Mouse (Mus musculus) c-Kit-positive CD71-positive TER-119-positive erythroid progenitor cells, embryonic 14.5 days (primary cell): ENCODE measurements around the gene Mmaa.

Experiments used
- DNase-seq: peaks from one replicate; pipeline ENCODE4 v3.0.0-alpha.2; 2013; ENCODE audit warnings: low spot score

Gene Mmaa

DNA sequence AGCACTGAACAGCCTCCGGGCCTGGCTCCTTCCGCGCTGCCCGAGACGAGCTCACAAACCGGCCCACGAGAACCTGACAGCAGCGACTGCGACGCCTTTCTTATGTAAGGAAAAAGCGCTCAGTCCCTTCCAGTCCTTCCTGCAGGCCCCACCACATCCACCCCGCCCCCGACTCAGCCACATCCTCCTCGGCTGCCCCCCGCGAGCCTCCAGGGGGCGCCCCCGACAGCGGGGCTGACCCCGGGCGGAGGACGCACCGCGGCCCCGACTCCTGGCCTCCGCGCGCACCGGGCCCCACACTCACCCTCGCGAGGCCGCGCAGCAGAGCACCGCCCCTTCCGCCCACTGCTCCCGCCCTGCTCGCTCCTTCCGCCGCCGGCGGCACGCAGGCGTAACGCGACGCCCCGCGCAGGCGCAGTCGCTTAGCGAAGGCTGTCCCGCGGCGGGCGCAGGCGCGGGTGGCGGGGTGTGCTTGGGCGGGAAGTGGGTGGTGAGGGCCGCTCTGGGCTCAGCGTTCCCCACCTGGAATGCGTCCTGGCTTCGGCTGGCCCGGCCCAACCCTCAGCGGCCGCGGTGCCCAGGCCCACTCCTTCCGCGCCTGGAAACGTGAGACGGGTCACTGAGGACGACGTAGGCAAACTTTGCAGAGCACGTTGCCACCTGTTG, at the start of gene Mmaa:
Gene Mmaa, minus strand, starts transcription at position 328 of the 666 bp plus-strand sequence.
- DNase-seq: peak; percentile 90

DNA sequence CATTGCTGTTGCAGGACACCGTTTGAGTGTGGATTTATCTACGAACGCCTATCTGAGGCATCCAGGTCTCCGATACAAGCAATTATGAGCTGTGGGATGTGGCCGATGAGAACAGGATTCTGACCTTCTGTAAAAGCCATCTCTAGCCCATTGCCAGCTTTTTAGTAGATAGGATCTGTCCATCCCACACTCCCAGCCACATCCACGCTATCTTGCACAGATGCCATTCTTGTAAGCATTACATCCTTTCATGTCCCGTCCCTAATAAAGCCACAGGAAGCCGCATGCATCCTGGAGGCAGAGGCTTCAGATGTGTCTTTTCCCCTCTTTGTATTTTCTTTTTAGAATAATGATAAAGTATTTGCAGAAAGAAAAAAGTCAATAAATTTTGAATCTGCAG, 46.5 kb upstream of the Mmaa start:
- DNase-seq: no peak

DNA sequence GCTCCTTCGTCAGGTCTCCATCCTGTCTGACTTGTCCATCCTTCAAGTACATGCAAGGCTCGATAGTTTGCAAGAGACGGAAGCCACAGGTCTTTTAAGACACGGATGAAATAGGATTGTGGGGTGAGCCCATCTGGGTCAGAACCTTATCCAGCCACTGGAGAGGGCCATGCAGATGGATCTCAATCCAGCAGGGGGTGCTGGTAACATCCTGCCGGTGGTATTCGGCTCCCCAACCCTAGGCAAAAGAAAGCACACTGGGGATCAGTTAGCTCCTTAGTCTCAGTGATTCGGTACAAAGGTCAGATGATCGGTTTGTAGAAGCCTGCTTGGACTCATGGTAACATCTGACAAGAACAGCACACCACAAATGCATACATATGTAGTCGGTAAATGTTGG, 44.8 kb upstream of the Mmaa start:
- DNase-seq: no peak

DNA sequence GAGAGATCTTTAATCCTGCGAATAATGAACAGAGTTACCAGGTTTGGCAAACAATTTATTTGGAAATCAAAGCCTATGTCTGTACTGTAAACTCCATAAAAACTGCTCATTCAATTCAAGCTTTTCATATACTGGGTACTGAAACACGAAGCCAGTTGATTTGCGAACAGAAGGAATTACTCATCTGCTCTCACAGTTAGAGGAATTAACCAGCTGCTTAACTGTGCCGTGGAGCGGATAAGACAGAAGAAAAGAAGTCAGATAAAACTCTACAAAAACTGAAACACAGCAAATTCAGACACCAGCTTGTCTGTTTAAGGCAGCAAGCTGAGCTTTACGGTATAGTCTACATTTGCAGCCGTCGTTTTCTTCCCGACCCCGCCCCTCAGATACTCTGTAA, 43.9 kb upstream of the Mmaa start:
- DNase-seq: no peak

DNA sequence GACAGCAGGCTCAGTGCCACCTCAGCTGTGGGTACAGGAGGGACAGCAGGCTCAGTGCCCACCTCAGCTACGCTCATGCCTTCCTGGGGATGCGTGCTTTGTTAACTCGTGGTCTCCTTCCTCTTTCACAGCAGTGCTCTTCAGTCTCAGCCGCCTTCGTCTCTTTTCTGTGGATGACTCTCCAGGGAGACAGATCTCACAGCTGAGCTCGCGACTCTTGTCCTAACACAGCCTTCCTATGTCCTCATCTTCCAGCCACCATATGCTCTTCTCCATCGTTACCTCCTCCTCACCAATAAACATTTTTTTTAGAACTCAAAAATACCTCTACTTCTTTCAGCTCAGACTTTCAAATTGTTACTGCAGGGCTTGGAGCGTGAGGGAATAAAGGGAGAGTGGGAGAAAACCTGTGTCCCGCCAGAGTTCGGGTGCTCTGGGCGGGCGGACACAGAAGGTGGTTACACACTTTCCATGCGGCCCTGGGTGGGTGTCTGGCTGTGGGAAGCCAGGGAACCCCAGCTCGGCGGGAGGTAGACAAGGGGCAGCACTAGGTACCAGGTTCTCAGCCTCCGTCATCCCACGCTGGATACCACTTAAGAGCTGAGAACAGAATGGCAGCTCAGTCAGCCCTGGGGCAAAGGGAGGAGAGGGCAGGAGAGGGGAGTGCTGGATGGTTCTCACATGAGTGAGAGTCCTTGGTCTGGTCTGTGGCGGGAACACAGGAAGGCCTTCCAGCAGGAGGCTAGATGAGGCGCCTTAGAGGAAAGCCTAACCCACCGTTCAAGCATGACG, 37.6 kb upstream of the Mmaa start:
- DNase-seq: no peak

DNA sequence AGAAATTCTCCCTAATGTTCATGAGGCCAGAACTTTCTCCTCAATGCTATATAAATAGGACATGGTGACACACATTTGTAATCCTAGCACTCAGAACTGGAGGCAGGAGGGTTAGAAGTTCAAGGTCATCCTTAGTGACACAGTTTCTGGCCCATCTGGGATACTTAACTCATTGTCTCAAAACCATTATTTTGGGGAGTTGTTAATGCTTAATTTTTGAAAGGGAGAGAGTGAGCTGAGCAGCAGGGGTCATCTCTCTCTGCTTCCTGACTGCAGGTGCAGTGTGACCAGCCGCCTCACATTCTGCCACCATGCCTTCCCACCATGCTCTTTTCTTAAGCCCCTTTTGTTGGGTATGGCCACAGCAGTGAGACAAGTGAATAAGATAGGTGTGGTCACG, 36.8 kb upstream of the Mmaa start:
- DNase-seq: no peak

DNA sequence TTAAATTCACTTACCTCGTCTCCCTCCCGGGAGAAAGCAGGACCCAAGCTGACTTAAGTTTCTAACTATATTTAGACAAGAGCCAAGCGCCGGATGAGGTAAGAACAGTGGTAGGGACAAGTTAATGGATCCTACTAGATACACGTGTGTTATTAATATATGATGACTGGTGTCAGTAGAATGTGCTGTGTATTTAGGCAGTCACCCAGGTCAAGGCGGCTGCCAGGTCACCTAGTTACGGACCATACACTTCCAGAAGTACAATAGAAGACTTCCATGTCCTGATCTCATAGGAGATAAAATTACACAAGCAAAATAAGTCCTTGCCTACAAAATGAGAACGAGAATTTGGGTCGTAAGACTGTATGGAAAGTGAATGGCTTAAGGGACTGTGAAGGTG, 36.3 kb upstream of the Mmaa start:
- DNase-seq: no peak

DNA sequence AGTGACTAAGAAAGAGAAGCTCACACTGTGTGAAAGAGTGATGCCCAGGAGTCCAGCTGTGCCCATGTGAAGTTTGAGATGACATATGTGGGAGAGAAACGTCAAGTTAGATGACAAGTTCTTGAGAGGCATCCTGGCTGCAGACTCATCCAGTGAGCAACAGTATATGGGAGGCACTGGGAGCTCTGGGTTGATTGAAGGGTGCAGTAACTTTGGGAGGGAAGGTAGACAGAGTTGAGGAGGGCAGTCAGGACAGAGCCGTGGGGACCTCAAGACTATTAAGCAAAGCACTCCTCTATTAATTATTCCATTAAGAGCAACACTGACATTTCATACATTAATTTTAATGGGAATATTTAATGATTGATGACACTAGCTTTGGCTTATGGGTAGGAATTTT, 35.0 kb upstream of the Mmaa start:
- no peak for DNase-seq

DNA sequence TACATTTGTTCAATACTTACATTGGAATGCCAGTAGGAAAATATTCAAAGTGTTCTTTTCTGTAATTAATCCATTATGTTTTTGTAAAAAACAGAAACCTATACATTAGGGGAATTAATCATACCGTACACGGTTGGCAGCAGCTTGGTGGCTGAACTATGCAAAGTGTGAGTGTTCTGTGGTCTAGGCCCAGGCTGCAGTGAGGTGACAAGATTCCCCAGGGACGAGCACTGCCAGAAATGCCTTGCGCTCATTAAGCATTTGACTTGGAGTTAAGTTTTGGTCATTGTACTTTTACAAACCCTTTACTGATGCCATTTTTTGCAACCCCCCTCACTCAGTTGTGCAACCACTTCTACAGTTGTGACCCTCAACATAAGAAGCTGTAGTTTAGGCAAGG, 34.4 kb upstream of the Mmaa start:
- DNase-seq: no peak

DNA sequence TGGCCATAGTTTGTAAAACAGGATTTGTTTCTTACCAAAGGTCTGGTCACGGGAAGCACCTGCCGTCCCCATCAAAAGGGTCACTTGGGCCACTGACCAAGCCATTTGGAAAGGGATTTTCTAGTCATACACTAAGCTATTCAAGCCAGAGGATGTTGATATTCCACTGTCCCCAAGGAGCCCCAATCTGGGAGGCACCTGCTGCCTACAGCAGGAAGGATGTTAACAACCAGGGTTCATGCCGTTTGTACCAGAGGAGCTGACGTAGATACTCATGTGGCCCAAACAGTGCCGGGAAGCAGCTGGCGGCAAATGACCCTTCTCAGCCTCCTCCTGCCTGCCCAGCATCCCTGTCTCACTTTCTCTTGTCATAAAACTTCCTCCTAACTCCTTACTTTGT, 30.8 kb upstream of the Mmaa start:
- no peak for DNase-seq

DNA sequence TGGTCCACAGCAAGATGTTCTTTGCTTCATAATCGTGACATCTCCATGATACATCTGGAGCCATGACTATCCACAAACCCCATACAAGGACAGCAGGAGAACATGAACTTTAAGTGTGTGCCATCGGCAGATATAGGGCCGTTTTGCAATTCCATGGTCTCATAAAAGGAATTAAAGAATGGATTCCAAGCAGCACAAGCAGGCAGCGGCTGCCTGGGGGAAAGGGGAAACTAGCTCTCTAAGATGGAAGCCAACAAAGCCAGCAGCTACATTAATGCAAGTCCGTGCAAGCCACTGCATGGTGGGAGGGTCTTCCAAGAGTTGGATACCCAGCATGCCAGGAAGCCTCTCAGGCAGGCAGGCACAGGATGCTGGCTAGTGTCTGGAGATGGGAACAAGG, 30.2 kb upstream of the Mmaa start:
- no peak for DNase-seq

DNA sequence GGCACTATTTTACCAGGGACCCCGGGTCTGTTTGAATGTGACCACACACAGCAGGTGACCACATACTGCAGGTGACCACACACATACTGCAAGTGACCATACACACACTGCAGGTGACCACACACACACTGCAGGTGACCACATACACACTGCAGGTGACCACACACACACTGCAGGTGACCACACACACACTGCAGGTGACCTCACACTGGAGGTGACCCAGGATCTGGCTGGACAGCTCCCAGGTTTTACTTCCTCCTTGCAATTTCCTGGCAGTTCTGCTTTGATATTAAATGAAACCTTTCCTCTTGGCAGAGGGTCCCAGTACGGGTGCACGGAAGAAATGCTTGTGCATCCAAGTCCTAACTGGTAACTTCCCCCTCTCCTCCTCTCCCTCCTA, 29.3 kb upstream of the Mmaa start:
- no peak for DNase-seq

DNA sequence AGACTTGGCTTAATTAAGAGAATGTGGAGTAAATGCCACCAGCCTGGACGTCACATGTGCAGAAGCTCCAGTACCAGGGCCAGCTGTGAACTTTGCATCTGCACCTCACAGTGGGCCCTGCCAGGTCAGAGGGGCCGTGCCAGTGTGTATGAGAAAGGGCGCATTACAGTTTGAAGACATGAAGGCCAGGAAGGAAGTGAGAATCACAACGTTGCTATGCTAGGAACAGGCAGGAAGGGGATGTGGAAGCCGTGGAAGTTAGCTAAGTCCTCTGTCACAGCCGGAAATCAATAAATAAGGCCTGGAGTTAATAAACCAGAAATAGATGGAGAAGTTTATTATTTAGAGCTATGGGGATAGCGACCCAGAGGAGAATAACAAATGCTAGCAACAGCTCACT, 28.4 kb upstream of the Mmaa start:
- DNase-seq: no peak

DNA sequence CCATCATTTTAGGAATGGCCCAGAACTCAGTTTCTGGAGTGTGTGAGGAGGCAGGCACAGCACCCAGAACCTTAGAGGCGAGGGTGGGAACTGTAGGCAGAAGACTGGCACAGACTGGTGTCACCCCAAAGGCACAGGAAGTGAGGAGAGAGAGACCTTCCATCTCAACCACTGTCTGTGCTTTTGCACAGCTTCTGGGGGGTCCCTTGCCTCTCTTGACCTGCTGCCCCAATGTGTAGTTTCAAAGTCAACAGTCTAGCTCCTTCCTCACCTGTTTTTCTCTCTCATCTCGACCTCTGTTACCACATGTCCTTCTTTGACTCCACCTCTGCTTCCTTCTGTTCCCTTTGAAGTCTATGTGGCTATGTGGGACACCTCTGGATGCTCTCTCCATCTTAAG, 16.1 kb upstream of the Mmaa start:
- DNase-seq: no peak

DNA sequence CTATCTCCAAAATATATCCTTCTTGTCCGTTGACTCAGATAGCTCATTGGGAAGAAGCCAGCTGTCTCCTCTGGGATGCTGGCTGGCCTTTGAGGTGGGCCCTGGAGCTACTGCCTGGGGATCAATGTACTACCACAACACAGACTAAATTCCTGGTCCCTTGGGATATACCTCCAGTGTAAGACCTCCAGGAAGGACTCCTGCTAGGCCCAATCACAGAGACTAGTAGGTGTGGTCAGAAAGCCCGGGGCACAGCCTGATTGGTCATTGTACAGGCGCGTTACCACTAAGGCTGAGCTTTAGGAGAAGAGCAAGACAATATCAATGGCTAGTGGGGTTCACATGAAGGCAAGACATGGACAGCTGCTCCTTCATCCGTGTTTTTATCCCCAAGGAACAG, 11.2 kb upstream of the Mmaa start:
- no peak for DNase-seq

DNA sequence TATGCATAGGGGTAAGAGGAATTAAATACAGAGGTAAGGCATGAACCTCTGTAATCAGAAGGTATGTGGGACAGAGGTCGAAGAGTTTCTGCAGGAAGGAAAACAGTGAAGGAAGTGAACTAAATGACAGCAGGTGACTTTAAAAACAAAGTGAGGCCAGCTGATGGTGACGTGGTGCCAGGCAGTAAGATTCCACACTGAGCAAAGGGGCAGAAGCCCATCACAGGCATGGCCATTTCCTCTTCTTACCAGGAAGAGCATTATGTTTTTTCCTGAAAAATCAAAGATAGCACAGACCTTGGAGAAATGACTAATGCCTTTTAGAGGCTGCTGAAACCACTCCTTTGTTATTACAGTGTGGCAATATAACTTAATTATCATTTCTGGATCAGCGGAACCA, 6.8 kb upstream of the Mmaa start:
- DNase-seq: no peak

DNA sequence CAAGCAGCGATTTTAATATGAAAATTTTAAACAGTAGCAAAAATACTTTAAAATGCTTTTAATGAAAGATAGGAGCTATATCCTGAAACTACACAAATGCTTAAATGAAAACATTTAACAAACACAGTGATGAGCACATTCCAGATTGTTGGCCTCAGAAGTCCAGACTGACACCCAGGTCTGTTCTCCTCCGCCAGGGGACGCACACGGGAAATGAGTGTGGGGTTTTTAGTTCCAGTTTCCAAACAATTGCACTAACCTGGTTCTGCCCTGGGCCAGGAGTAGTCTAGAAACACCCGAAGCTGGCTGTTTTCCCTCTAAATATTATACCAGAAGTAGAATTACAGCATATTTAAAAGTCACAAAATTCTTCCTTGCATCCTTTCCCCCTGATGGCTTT, 5.0 kb upstream of the Mmaa start:
- DNase-seq: no peak

DNA sequence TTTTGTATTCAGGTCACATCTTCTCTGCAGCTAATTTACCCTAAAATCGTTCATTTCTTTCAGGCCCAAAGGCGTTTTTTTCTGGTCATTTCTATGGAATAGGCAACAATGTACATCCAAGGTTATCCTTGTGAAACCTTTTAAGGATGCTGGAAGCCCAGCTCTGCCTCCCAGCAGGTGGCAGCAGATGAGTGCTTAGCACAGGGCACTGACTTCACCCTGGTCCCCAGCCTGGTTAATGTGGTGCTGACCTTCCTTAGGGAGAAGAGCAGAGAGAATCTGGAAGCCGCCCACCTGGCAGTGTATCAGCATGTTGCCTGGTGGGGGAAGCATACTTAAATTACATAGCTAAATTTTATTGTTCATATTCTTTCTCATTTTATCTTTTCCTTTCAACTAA, 3.0 kb upstream of the Mmaa start:
- no peak for DNase-seq

DNA sequence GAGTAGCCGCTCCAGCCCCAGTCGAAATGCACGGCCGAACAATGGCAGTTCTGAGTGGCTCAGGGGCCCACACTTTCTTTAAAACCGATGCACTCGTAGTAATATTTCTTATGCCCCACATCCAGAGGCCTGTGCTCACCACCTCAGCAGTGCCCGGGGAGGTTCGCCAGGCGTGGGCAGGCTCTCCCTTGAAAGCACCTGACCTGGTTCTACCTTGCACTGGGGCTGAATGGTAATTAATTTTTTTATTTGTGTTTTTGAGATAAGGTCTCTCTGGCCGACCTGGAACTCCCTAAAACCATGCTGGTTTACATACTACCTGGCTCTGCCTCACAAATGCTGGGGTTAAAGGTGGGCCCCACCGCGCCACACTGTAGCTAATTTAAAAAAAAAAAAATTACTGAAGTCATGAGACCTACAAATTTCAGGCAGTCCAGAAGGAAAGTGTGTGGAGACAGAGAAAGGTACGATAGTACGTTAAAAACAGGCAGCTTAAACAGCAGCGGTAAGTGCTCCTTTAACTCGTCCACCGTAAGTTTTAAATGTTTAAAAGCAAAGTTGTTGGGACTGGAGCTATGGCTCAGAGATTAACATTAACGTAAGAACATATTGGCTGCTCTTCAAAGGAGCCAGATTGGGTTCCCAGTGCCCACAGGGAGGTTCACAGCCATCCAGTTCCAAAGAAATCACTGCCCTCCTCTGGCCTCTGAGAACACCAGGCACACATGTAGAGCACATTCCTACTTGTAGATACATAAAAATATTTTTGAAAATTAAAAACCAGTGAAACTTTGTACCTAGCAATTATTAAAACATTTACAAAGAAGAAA, 754 bp upstream of the Mmaa start:
- DNase-seq: no peak

DNA sequence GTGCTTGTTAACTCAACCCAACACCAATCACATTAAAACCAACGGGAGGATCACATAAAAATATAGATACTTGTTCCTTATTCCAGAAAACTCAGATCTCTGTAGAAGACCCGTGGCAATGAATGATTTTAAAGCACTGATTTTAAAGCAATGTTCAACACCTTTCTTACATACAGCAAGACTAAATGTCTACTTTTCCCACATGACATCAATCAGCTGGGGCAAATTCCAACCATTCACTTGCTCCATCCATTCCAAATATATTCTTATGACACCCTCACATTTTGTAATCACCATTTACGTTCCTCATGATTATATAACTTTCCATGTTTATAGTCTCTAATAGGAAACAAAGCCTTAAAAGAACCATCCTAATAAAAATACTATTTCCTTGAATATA, 896 bp downstream of the Mmaa start:
- no peak for DNase-seq

DNA sequence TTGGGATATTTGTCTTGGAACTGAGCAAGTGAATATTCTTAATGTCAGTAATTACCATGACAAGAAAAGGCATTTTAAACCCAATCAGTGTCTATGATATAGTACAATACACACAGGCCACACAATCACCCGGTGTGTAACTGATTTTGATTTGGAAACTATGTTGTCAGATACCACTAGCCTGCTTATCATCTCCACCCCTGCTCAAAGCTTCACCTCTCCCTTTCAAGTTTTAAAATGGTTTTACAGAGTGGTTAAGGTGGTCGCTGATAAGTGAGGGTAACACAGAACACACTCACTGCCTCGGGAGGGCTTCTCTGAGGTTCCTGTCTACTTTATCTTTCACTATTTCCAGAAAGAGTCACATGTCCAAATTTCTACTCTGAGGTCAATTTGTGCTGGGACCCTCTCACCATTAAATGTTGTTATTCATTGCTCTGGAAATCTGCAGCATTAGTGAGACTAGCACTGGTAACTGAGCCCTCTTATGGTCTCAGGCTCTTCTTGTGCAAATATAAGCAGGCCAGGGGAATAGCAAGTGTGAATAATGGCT, 1.9 kb downstream of the Mmaa start:
- DNase-seq: no peak

DNA sequence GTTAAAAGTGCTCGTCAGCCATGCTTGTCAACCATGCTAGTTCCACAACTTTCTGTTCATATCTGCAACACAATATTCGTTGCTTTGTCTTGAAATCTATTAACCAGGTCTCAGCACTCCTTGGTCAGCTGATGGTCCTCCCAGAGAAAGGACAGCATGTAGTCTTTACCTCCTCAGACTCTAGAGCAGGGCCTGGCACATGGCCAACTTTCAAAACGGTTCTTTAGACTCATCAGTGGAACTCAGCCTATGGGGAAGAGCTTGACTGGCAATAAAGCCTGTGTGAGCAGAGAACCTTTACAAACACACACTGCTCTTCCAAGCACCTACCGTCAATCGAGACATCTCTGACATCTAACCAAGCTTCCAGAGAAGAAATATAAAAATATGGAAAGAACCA, 5.1 kb downstream of the Mmaa start:
- no peak for DNase-seq

DNA sequence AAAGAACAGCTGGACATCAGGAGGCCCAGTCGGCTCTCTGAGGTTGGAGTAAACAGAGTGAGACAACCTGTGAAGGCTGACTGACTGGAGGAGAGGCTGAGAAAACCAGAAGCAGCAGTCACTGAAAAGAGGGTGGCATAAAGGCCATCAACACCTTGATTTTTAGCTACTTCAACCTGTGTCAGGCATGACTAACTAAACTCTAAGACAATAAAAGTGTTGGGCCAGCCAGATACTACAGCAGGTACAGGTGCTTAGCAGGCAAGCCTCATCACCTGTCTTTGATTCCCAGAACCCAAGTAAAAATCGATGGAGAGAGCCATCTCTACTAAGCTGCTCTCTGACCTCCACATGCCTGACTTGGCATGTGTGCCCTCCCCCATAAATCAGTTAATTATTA, 6.1 kb downstream of the Mmaa start:
- no peak for DNase-seq
